Mouse (Mus musculus) heart, embryonic 15.5 days (tissue): ENCODE results near the gene Nr1d2. TPM values are rescaled to one million over a fixed set of nuclear protein-coding genes. Genes with fewer than 3 reads are reported as not detected.

Experiments used
- ATAC-seq: fragments of 200-750 bp; cut with Nextera tagmentation; replicated peaks from 2 replicates; pipeline ENCODE4 v1.8.0; 2017; ENCODE audit warnings: low read depth, moderate TSS enrichment; ENCODE audit not compliant: insufficient number of reproducible peaks, insufficient read depth, low FRiP score
- H3K27ac ChIP-seq: fragments of 300-500 bp; sonication (generic); 2 replicates; pipeline ENCODE4 v1.5.1; 2015; ENCODE audit warnings: mild to moderate bottlenecking, inconsistent platforms
- H3K27me3 ChIP-seq: fragments of 300-500 bp; sonication (generic); 2 replicates; pipeline ENCODE4 v1.6.1; 2015; ENCODE audit warnings: inconsistent platforms
- H3K36me3 ChIP-seq: fragments of 300-500 bp; sonication (generic); 2 replicates; pipeline ENCODE4 v1.6.1; 2015; ENCODE audit warnings: mild to moderate bottlenecking, inconsistent platforms
- H3K4me1 ChIP-seq: fragments of 300-500 bp; sonication (generic); replicated peaks from 2 replicates; pipeline ENCODE4 v1.6.1; 2015; ENCODE audit warnings: inconsistent platforms
- H3K4me2 ChIP-seq: fragments of 300-500 bp; sonication (generic); 2 replicates; pipeline ENCODE4 v1.6.1; 2015; ENCODE audit warnings: inconsistent platforms, mild to moderate bottlenecking, moderate library complexity
- H3K4me3 ChIP-seq: fragments of 300-500 bp; sonication (generic); 2 replicates; pipeline ENCODE4 v1.5.1; 2015; ENCODE audit warnings: mild to moderate bottlenecking, inconsistent platforms
- H3K9ac ChIP-seq: fragments of 300-500 bp; sonication (generic); 2 replicates; pipeline ENCODE4 v1.6.1; 2015; ENCODE audit warnings: mild to moderate bottlenecking, inconsistent platforms
- H3K9me3 ChIP-seq: fragments of 300-500 bp; sonication (generic); replicated peaks from 2 replicates; pipeline ENCODE4 v1.6.1; 2016; ENCODE audit warnings: inconsistent platforms
- microRNA-seq: library from miRNA; unstranded; fragments of <30 nt; microRNA quantifications from one replicate; pipeline ENCODE4, GENCODE M21; 2016
- polyA plus RNA-seq: library from polyadenylated mRNA; unstranded; fragments of >200 nt; fragmentation: Nextera tagmentation; extraction: Ambion mirVana; gene quantifications from 2 replicates; pipeline ENCODE4 v1.2.1, GENCODE M21; 2015

Gene Nr1d2
- polyA plus RNA-seq, 1 experiment from 2014 or later = 11.3 TPM

- no peak overlapping the region for H3K9ac ChIP-seq
- no peak overlapping the region for H3K27ac ChIP-seq
- no peak overlapping the region for H3K4me2 ChIP-seq
- no peaks in the 10 kb centered on the region for H3K27me3 ChIP-seq
- H3K36me3 ChIP-seq = no peaks in the 10 kb centered on the region
- H3K4me1 ChIP-seq = no peaks in the 10 kb centered on the region
- no peak overlapping the region for H3K4me3 ChIP-seq
- ATAC-seq = no peak
- no peaks in the 10 kb centered on the region for H3K9me3 ChIP-seq
Observed at GRCm38 (mm10) chr14:18167041-18167440, 71.9 kb downstream of the Nr1d2 start.

Small RNA genes within 50 kb of the gene (microRNA-seq; reads per million reads assigned to microRNA genes)
- not detected for gene Gm44469

Other genes starting within 250 kb of the Nr1d2 start
- gene Nkiras1, start 32.0 kb upstream of the Nr1d2 start, polyA plus RNA-seq = 21.3 and 22.0 TPM in 2 replicates
- gene Rpl15, start 32.3 kb upstream of the Nr1d2 start, polyA plus RNA-seq = 211 and 248 TPM in 2 replicates
- gene Ube2e1, start 92.7 kb upstream of the Nr1d2 start, polyA plus RNA-seq = 52.7 and 62.4 TPM in 2 replicates